Mouse (Mus musculus): ENCODE measurements around the gene Cenpv. TPM values are rescaled to one million over a fixed set of nuclear protein-coding genes. Genes with fewer than 3 reads are reported as not detected.

Gene Cenpv
- polyA plus RNA-seq, 1 experiment from 2014 or later = 90.0 TPM

- Histone ChIP-seq H3K27me3 (no peaks in the 10 kb centered on the region), H3K9ac (peak overlapping the region; percentile 82), H3K4me2 (peak overlapping the region; percentile 55), H3K4me1 (peaks cover 43% of the 10 kb centered on the region), H3K4me3 (replicated peaks) (peak overlapping the region; percentile 67), H3K27ac (peak overlapping the region; percentile 96), H3K36me3 (replicated peaks) (peaks cover 29% of the 10 kb centered on the region), H3K9me3 (no peaks in the 10 kb centered on the region)
- WGBS = under 1% methylated on average over 58 of the region's 58 CpGs
- peak; percentile 88 for ATAC-seq (ENCODE audit: low FRiP score)
Observed at GRCm38 (mm10) chr11:62551226-62552119, 12.4 kb upstream of the Cenpv start.

GRCm38 (mm10) chr11:62550727-62551225 is 11.7 kb upstream of the Cenpv start, which contains the start of gene Ubb:
TSS of gene Ubb (plus strand) at chr11:62551171.
- Histone ChIP-seq H3K36me3 (replicated peaks) (peaks cover 28% of the 10 kb centered on the region), H3K27me3 (no peaks in the 10 kb centered on the region), H3K9me3 (no peaks in the 10 kb centered on the region), H3K9ac (peak within 1 kb of the TSS; percentile 82), H3K4me2 (peak within 1 kb of the TSS; percentile 55), H3K27ac (peak within 1 kb of the TSS; percentile 96), H3K4me3 (replicated peaks) (peak within 1 kb of the TSS; percentile 67), H3K4me1 (peaks cover 40% of the 10 kb centered on the region)
- peak; percentile 96 for ATAC-seq (ENCODE audit: low FRiP score)
- under 1% methylated on average over 40 of the region's 40 CpGs for WGBS

- H3K27me3 ChIP-seq = no peaks in the 10 kb centered on the region
- H3K9ac ChIP-seq = peak overlapping the region; percentile 75
- H3K9me3 ChIP-seq = no peaks in the 10 kb centered on the region
- peaks cover 35% of the 10 kb centered on the region for H3K4me1 ChIP-seq
- no peak; the same call in 1 of the 2 replicates for ATAC-seq (ENCODE audit: low FRiP score)
- H3K4me2 ChIP-seq = peak overlapping the region; percentile 55
- H3K27ac ChIP-seq = peak overlapping the region; percentile 96
- WGBS = 5% methylated on average over 11 of the region's 11 CpGs
- H3K36me3 ChIP-seq (replicated peaks) = peaks cover 23% of the 10 kb centered on the region
- H3K4me3 ChIP-seq (replicated peaks) = peak overlapping the region; percentile 67
Observed at GRCm38 (mm10) chr11:62550227-62550685, 11.2 kb upstream of the Cenpv start.

- no peaks in the 10 kb centered on the region for H3K27me3 ChIP-seq
- H3K4me2 ChIP-seq = peak overlapping the region; percentile 55
- peak overlapping the region; percentile 75 for H3K9ac ChIP-seq
- H3K9me3 ChIP-seq = no peaks in the 10 kb centered on the region
- no peak for ATAC-seq (ENCODE audit: low FRiP score)
- WGBS = 29% methylated on average over 5 of the region's 5 CpGs
- peak overlapping the region; percentile 96 for H3K27ac ChIP-seq
- peak overlapping the region; percentile 67 for H3K4me3 ChIP-seq (replicated peaks)
- H3K4me1 ChIP-seq = peaks cover 31% of the 10 kb centered on the region
- H3K36me3 ChIP-seq (replicated peaks) = peaks cover 19% of the 10 kb centered on the region
Observed at GRCm38 (mm10) chr11:62549782-62550181, 10.7 kb upstream of the Cenpv start.

- Histone ChIP-seq H3K27ac (no peak overlapping the region), H3K4me2 (no peak overlapping the region), H3K4me3 (replicated peaks) (no peak overlapping the region), H3K4me1 (peaks cover 7% of the 10 kb centered on the region), H3K27me3 (peaks cover 4% of the 10 kb centered on the region; the same call in 1 of the 2 replicates), H3K9ac (no peak overlapping the region), H3K9me3 (no peaks in the 10 kb centered on the region), H3K36me3 (replicated peaks) (no peaks in the 10 kb centered on the region)
- WGBS = 91% methylated on average over 3 of the region's 3 CpGs
- no peak for ATAC-seq (ENCODE audit: low FRiP score)
Observed at GRCm38 (mm10) chr11:62543991-62544390, 4.9 kb upstream of the Cenpv start.

- H3K27ac ChIP-seq = no peak overlapping the region
- H3K9me3 ChIP-seq = no peaks in the 10 kb centered on the region
- H3K36me3 ChIP-seq (replicated peaks) = no peaks in the 10 kb centered on the region
- peaks cover 4% of the 10 kb centered on the region; the same call in 1 of the 2 replicates for H3K27me3 ChIP-seq
- WGBS = 85% methylated on average over 8 of the region's 8 CpGs
- H3K4me1 ChIP-seq = peaks cover 13% of the 10 kb centered on the region
- no peak overlapping the region for H3K4me3 ChIP-seq (replicated peaks)
- ATAC-seq (ENCODE audit: low FRiP score) = no peak
- no peak overlapping the region for H3K9ac ChIP-seq
- H3K4me2 ChIP-seq = no peak overlapping the region
Observed at GRCm38 (mm10) chr11:62541581-62541980, 2.5 kb upstream of the Cenpv start.

GRCm38 (mm10) chr11:62540969-62541368 is 1.9 kb upstream of the Cenpv start:
- no peak for ATAC-seq (ENCODE audit: low FRiP score)
- peaks cover 13% of the 10 kb centered on the region for H3K4me1 ChIP-seq
- H3K4me3 ChIP-seq (replicated peaks) = no peak overlapping the region
- no peak overlapping the region for H3K27ac ChIP-seq
- no peak overlapping the region for H3K9ac ChIP-seq
- WGBS = 66% methylated on average over 2 of the region's 2 CpGs
- H3K4me2 ChIP-seq = no peak overlapping the region
- H3K27me3 ChIP-seq = peaks cover 4% of the 10 kb centered on the region; the same call in 1 of the 2 replicates
- no peaks in the 10 kb centered on the region for H3K9me3 ChIP-seq
- H3K36me3 ChIP-seq (replicated peaks) = no peaks in the 10 kb centered on the region

GRCm38 (mm10) chr11:62540167-62540566 is 1.1 kb upstream of the Cenpv start:
- peaks cover 4% of the 10 kb centered on the region; the same call in 1 of the 2 replicates for H3K27me3 ChIP-seq
- H3K36me3 ChIP-seq (replicated peaks) = 0 out of 2 replicates have a peak, but pooled peaks cover 6% of the 10 kb centered on the region
- no peak overlapping the region for H3K9ac ChIP-seq
- H3K4me2 ChIP-seq = no peak overlapping the region
- H3K4me3 ChIP-seq (replicated peaks) = no peak overlapping the region
- H3K9me3 ChIP-seq = no peaks in the 10 kb centered on the region
- 84% methylated on average over 7 of the region's 7 CpGs for WGBS
- peaks cover 13% of the 10 kb centered on the region for H3K4me1 ChIP-seq
- ATAC-seq (ENCODE audit: low FRiP score) = no peak
- no peak overlapping the region for H3K27ac ChIP-seq

GRCm38 (mm10) chr11:62538321-62539088 is 556 bp downstream of the Cenpv start:
- peaks cover 4% of the 10 kb centered on the region; the same call in 1 of the 2 replicates for H3K27me3 ChIP-seq
- peaks cover 13% of the 10 kb centered on the region; the same call in 1 of the 2 replicates for H3K36me3 ChIP-seq (replicated peaks)
- H3K9me3 ChIP-seq = no peaks in the 10 kb centered on the region
- H3K27ac ChIP-seq = peak overlapping the region; percentile 87
- peak overlapping the region; percentile 79 for H3K4me2 ChIP-seq
- ATAC-seq (ENCODE audit: low FRiP score) = peak; percentile 84
- peaks cover 13% of the 10 kb centered on the region for H3K4me1 ChIP-seq
- peak overlapping the region; percentile 98 for H3K9ac ChIP-seq
- under 1% methylated on average over 71 of the region's 73 CpGs for WGBS
- peak overlapping the region; percentile 92 for H3K4me3 ChIP-seq (replicated peaks)

GRCm38 (mm10) chr11:62537590-62537989 is 1.5 kb downstream of the Cenpv start:
- Histone ChIP-seq H3K4me3 (replicated peaks) (peak overlapping the region; percentile 92), H3K4me2 (peak overlapping the region; percentile 79), H3K9ac (0 out of 2 replicates have a peak overlapping the region, but pooled peaks have one; percentile 47), H3K4me1 (peaks cover 13% of the 10 kb centered on the region), H3K36me3 (replicated peaks) (peaks cover 20% of the 10 kb centered on the region; the same call in 1 of the 2 replicates), H3K27ac (no peak overlapping the region), H3K27me3 (peaks cover 4% of the 10 kb centered on the region; the same call in 1 of the 2 replicates), H3K9me3 (no peaks in the 10 kb centered on the region)
- WGBS = 18% methylated on average over 7 of the region's 7 CpGs
- no peak for ATAC-seq (ENCODE audit: low FRiP score)

GRCm38 (mm10) chr11:62537089-62537488 is 2.0 kb downstream of the Cenpv start:
- ATAC-seq (ENCODE audit: low FRiP score) = no peak
- WGBS = 84% methylated on average over 8 of the region's 8 CpGs
- no peak overlapping the region for H3K9ac ChIP-seq
- H3K4me2 ChIP-seq = peak overlapping the region; percentile 79
- H3K4me3 ChIP-seq (replicated peaks) = peak overlapping the region; percentile 92; the same call in 1 of the 2 replicates
- H3K4me1 ChIP-seq = peaks cover 13% of the 10 kb centered on the region
- no peak overlapping the region for H3K27ac ChIP-seq
- H3K9me3 ChIP-seq = no peaks in the 10 kb centered on the region
- H3K27me3 ChIP-seq = peaks cover 4% of the 10 kb centered on the region; the same call in 1 of the 2 replicates
- H3K36me3 ChIP-seq (replicated peaks) = peaks cover 24% of the 10 kb centered on the region

All from forebrain, embryonic 12.5 days (tissue).